Mouse (Mus musculus) liver, embryonic 12.5 days (tissue): ENCODE data around the gene Btla. TPM values are rescaled to one million over a fixed set of nuclear protein-coding genes. Genes with fewer than 3 reads are reported as not detected.

ENCODE experiments used
- ATAC-seq: fragments of 200-750 bp; cut with Nextera tagmentation; 2 replicates; pipeline ENCODE4 v1.8.0; 2017; ENCODE audit warnings: moderate number of reproducible peaks, mild to moderate bottlenecking, moderate library complexity
- H3K27ac ChIP-seq: fragments of 300-500 bp; sonication (generic); 2 replicates; pipeline ENCODE4 v1.5.1; 2016; ENCODE audit warnings: mild to moderate bottlenecking
- H3K27me3 ChIP-seq: fragments of 300-500 bp; sonication (generic); replicated peaks from 2 replicates; pipeline ENCODE4 v1.6.1; 2016; ENCODE audit warnings: mild to moderate bottlenecking, moderate library complexity
- H3K36me3 ChIP-seq: fragments of 300-500 bp; sonication (generic); 2 replicates; pipeline ENCODE4 v1.6.1; 2016; ENCODE audit warnings: mild to moderate bottlenecking, moderate library complexity
- H3K4me1 ChIP-seq: fragments of 300-500 bp; sonication (generic); 2 replicates; pipeline ENCODE4 v1.6.1; 2016
- H3K4me2 ChIP-seq: fragments of 300-500 bp; sonication (generic); 2 replicates; pipeline ENCODE4 v1.6.1; 2016; ENCODE audit warnings: mild to moderate bottlenecking, moderate library complexity
- H3K4me3 ChIP-seq: fragments of 300-500 bp; sonication (generic); 2 replicates; pipeline ENCODE4 v1.5.1; 2016; ENCODE audit warnings: mild to moderate bottlenecking, moderate library complexity
- H3K9ac ChIP-seq: fragments of 300-500 bp; sonication (generic); 2 replicates; pipeline ENCODE4 v1.6.1; 2016; ENCODE audit warnings: mild to moderate bottlenecking, moderate library complexity
- H3K9me3 ChIP-seq: fragments of 300-500 bp; sonication (generic); replicated peaks from 2 replicates; pipeline ENCODE4 v1.6.1; 2016; ENCODE audit warnings: mild to moderate bottlenecking, moderate library complexity
- WGBS: fragments of 180-500 bp; shearing (Covaris S2); methylation state at CpG from one replicate; pipeline ENCODE4 v1.1.7; 2016; ENCODE audit not compliant: insufficient replicate concordance; 5-methylcytosine and 5-hydroxymethylcytosine counted together
- polyA plus RNA-seq: library from polyadenylated mRNA; unstranded; fragments of >200 nt; fragmentation: Nextera tagmentation; extraction: Ambion mirVana; gene quantifications from 2 replicates; pipeline ENCODE4 v1.2.1, GENCODE M21; 2016

The Btla gene
- polyA plus RNA-seq, 1 experiment from 2014 or later = 0.44 TPM

DNA sequence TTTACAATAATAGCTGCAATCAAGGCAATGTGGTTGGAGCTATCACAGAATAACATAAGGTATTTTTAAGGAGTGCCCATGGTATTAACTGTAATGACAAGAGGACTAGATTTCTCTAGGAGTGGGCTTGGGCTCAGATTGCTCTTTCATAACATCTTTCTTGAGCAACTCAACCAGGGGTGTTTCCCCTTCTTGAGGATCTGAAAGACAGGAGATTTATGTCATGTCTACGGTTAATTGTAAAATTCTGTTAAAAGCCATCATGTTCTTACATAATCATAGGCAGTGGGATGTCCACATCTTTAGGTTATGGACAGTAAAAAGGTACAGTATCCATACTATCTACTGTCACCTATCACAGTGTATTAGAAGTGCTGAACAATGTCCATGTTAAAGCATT is 7.2 kb downstream of the Btla start:
- no peak overlapping the region for H3K9ac ChIP-seq
- no peak for ATAC-seq
- no peaks in the 10 kb centered on the region for H3K9me3 ChIP-seq
- H3K4me3 ChIP-seq = no peak overlapping the region
- no peak overlapping the region for H3K4me2 ChIP-seq
- no peaks in the 10 kb centered on the region for H3K4me1 ChIP-seq
- WGBS = 62% methylated on average over 1 of the region's 1 CpGs
- H3K36me3 ChIP-seq = no peaks in the 10 kb centered on the region
- H3K27me3 ChIP-seq = no peaks in the 10 kb centered on the region
- no peak overlapping the region for H3K27ac ChIP-seq

GRCm38 (mm10) chr16:45233007-45233406 is 8.9 kb downstream of the Btla start:
- Histone ChIP-seq H3K9me3 (no peaks in the 10 kb centered on the region), H3K36me3 (no peaks in the 10 kb centered on the region), H3K9ac (no peak overlapping the region), H3K27ac (no peak overlapping the region), H3K4me1 (no peaks in the 10 kb centered on the region), H3K27me3 (no peaks in the 10 kb centered on the region), H3K4me3 (no peak overlapping the region), H3K4me2 (no peak overlapping the region)
- WGBS = 74% methylated on average over 3 of the region's 3 CpGs
- no peak for ATAC-seq

DNA sequence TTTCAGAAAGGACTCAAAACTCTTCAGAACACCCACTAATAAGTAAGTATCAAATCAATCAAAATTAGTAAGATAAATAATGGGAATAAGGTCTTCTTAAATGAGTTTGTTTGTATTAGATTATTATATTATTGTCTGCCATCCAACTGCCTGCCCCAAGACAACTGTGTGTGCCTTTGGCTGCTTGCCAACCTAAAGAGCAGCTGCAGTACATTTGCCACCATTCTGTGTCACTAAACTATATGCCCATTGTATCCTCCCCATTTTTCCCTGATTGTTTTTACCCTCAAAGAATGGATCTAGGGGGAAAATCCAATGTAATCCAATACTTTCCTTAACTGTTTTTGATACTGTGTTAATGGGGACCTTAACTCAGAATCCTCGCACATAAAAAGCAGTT is 18.6 kb downstream of the Btla start:
- WGBS = 59% methylated on average over 1 of the region's 1 CpGs

DNA sequence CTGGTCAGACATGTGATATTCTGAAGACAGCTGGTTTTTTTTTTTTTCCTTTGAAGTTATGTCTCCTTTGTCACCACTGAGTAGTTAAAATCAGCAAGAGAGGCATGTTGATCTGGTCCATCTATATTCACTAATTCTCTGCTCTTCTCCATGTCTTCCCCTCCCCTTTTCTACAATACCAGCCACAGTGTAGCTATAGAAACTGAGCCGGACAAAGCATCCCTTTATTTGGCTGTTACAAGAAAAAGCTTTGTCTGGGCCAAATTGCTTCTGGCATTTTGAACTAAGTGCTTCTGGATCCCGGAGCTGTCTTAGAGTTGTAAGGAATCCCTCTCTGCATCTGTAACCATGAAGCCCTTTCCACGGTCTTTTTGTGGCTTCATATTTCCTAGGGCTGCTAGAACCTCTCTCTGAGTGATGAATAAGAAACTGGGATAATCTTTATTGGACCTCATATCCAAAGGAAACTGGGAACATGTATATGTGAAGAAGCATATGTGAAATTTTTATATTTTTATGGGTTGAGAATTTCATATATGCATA is 20.9 kb downstream of the Btla start:
- Histone ChIP-seq H3K4me3 (no peak overlapping the region), H3K27me3 (no peaks in the 10 kb centered on the region), H3K27ac (no peak overlapping the region), H3K4me2 (no peak overlapping the region), H3K36me3 (no peaks in the 10 kb centered on the region), H3K9ac (no peak overlapping the region), H3K9me3 (no peaks in the 10 kb centered on the region), H3K4me1 (no peaks in the 10 kb centered on the region)
- 65% methylated on average over 3 of the region's 3 CpGs for WGBS
- ATAC-seq = no peak

More for the DNA sequence above, 18.6 kb downstream of the Btla start:
- Histone ChIP-seq H3K4me1 (no peaks in the 10 kb centered on the region), H3K27me3 (no peaks in the 10 kb centered on the region), H3K27ac (no peak overlapping the region), H3K36me3 (no peaks in the 10 kb centered on the region), H3K4me2 (no peak overlapping the region), H3K9me3 (no peaks in the 10 kb centered on the region), H3K4me3 (no peak overlapping the region), H3K9ac (no peak overlapping the region)
- ATAC-seq = no peak

DNA sequence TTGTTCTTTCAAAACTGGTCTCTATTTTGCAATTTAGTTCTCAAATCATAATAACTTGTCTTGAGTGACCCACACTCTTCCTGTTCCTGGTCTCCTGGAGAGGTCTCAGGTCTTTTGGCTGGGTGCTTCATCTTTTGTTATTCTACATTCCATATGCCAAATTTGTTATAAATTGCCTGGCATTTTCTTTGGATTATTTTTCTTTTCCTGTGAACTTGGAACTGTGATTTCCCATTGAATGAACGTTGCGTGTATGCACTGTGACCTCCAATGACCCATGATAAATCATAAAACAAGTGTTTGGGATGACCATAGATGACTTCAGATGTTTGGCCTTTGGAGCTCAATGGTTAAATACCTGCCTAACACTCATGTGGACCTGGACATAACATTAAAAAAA is 25.6 kb downstream of the Btla start:
- H3K4me2 ChIP-seq = no peak overlapping the region
- H3K4me3 ChIP-seq = no peak overlapping the region
- H3K27me3 ChIP-seq = no peaks in the 10 kb centered on the region
- H3K9ac ChIP-seq = no peak overlapping the region
- H3K36me3 ChIP-seq = no peaks in the 10 kb centered on the region
- 63% methylated on average over 2 of the region's 2 CpGs for WGBS
- ATAC-seq = no peak
- H3K9me3 ChIP-seq = no peaks in the 10 kb centered on the region
- no peak overlapping the region for H3K27ac ChIP-seq
- H3K4me1 ChIP-seq = no peaks in the 10 kb centered on the region

- no peak for ATAC-seq
- H3K4me3 ChIP-seq = no peak overlapping the region
- no peak overlapping the region for H3K27ac ChIP-seq
- no peak overlapping the region for H3K4me2 ChIP-seq
- no peaks in the 10 kb centered on the region for H3K4me1 ChIP-seq
- no peak overlapping the region for H3K9ac ChIP-seq
- H3K27me3 ChIP-seq = no peaks in the 10 kb centered on the region
- H3K9me3 ChIP-seq = no peaks in the 10 kb centered on the region
- H3K36me3 ChIP-seq = no peaks in the 10 kb centered on the region
Observed at GRCm38 (mm10) chr16:45250317-45250716, 26.2 kb downstream of the Btla start.

GRCm38 (mm10) chr16:45251773-45252413 is 27.8 kb downstream of the Btla start:
- no peaks in the 10 kb centered on the region for H3K9me3 ChIP-seq
- WGBS = 35% methylated on average over 6 of the region's 6 CpGs
- H3K4me2 ChIP-seq = no peak overlapping the region
- H3K4me1 ChIP-seq = no peaks in the 10 kb centered on the region
- H3K27ac ChIP-seq = no peak overlapping the region
- ATAC-seq = no peak
- H3K36me3 ChIP-seq = no peaks in the 10 kb centered on the region
- H3K27me3 ChIP-seq = no peaks in the 10 kb centered on the region
- H3K9ac ChIP-seq = no peak overlapping the region
- no peak overlapping the region for H3K4me3 ChIP-seq

GRCm38 (mm10) chr16:45255183-45255861 is 31.2 kb downstream of the Btla start:
- Histone ChIP-seq H3K27ac (no peak overlapping the region), H3K9ac (no peak overlapping the region), H3K4me1 (no peaks in the 10 kb centered on the region), H3K36me3 (no peaks in the 10 kb centered on the region), H3K9me3 (no peaks in the 10 kb centered on the region), H3K4me2 (no peak overlapping the region), H3K27me3 (no peaks in the 10 kb centered on the region), H3K4me3 (no peak overlapping the region)
- no peak for ATAC-seq
- 69% methylated on average over 7 of the region's 7 CpGs for WGBS

- H3K27me3 ChIP-seq = no peaks in the 10 kb centered on the region
- no peak overlapping the region for H3K9ac ChIP-seq
- H3K27ac ChIP-seq = no peak overlapping the region
- H3K36me3 ChIP-seq = no peaks in the 10 kb centered on the region
- H3K4me3 ChIP-seq = no peak overlapping the region
- ATAC-seq = no peak
- H3K9me3 ChIP-seq = no peaks in the 10 kb centered on the region
- 46% methylated on average over 2 of the region's 2 CpGs for WGBS
- H3K4me2 ChIP-seq = no peak overlapping the region
- no peaks in the 10 kb centered on the region for H3K4me1 ChIP-seq
Observed at GRCm38 (mm10) chr16:45256895-45257294, 32.8 kb downstream of the Btla start.

- Histone ChIP-seq H3K4me1 (no peaks in the 10 kb centered on the region), H3K36me3 (no peaks in the 10 kb centered on the region), H3K9ac (no peak overlapping the region), H3K27ac (no peak overlapping the region), H3K9me3 (no peaks in the 10 kb centered on the region), H3K4me3 (no peak overlapping the region), H3K27me3 (no peaks in the 10 kb centered on the region), H3K4me2 (no peak overlapping the region)
- WGBS = 44% methylated on average over 1 of the region's 1 CpGs
- no peak for ATAC-seq
Observed at GRCm38 (mm10) chr16:45257567-45257966, 33.5 kb downstream of the Btla start.

- WGBS = 66% methylated on average over 2 of the region's 2 CpGs
- Histone ChIP-seq H3K9ac (no peak overlapping the region), H3K27ac (no peak overlapping the region), H3K4me3 (no peak overlapping the region), H3K36me3 (no peaks in the 10 kb centered on the region), H3K9me3 (no peaks in the 10 kb centered on the region), H3K4me2 (no peak overlapping the region), H3K4me1 (no peaks in the 10 kb centered on the region), H3K27me3 (no peaks in the 10 kb centered on the region)
- ATAC-seq = no peak
Observed at GRCm38 (mm10) chr16:45259663-45260062, 35.5 kb downstream of the Btla start.

GRCm38 (mm10) chr16:45261321-45261720 is 37.2 kb downstream of the Btla start:
- no peak overlapping the region for H3K27ac ChIP-seq
- ATAC-seq = no peak

DNA sequence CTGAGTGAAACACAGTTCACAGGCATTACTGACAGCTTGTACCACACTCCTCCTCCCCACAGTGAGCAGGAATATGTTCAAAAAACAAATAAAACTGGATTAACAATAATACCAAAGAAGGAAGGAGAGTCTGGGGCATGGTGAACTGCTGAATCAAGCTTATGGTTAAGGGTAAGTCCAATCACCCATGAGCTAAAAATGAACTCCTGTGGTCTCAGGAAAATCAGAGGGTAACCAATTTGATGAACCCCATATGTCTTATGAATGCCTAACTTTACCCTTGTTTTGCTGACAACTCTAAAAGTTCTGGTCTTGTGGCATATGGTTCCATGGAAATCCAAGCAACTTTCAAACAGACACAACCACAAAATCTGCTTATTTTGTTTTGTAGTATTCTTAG is 37.9 kb downstream of the Btla start:
- H3K27me3 ChIP-seq = no peaks in the 10 kb centered on the region
- no peaks in the 10 kb centered on the region for H3K36me3 ChIP-seq
- no peaks in the 10 kb centered on the region for H3K4me1 ChIP-seq
- H3K27ac ChIP-seq = no peak overlapping the region
- H3K4me2 ChIP-seq = no peak overlapping the region
- no peak overlapping the region for H3K9ac ChIP-seq
- ATAC-seq = no peak
- H3K4me3 ChIP-seq = no peak overlapping the region
- no peaks in the 10 kb centered on the region for H3K9me3 ChIP-seq

More at GRCm38 (mm10) chr16:45261321-45261720, 37.2 kb downstream of the Btla start:
- no peak overlapping the region for H3K4me3 ChIP-seq
- H3K27me3 ChIP-seq = no peaks in the 10 kb centered on the region
- WGBS = 56% methylated on average over 2 of the region's 2 CpGs
- H3K4me1 ChIP-seq = no peaks in the 10 kb centered on the region
- no peak overlapping the region for H3K9ac ChIP-seq
- H3K4me2 ChIP-seq = no peak overlapping the region
- no peaks in the 10 kb centered on the region for H3K9me3 ChIP-seq
- no peaks in the 10 kb centered on the region for H3K36me3 ChIP-seq
